Comparison of ENCODE assay signal across 22 mouse cellular contexts in genomic region chr3:141485218-141485617, GRCm38 (mm10). TPM values are rescaled to one million over a fixed set of nuclear protein-coding genes. Genes with fewer than 3 reads are reported as not detected.
"Had no signal": no experiment of that assay in that cellular context is flagged by ENCODE, and none has a peak within 500 bp of the region (broad histone marks: within the 10 kb centered on the region; RNA-seq: fewer than 3 reads in every experiment).

No protein-coding gene starts in this region.

- H3K9me3 ChIP-seq: kidney, embryonic 15.5 days; limb, embryonic 12.5 days; liver, embryonic 13.5 days; megakaryocyte, embryonic 14.5 days; midbrain, embryonic 10.5 days; midbrain, embryonic 15.5 days; neural tube, embryonic 13.5 days; stomach, embryonic 15.5 days had no signal

- H3K27ac ChIP-seq: left cerebral cortex, adult 2 months; limb, embryonic 12.5 days; liver, embryonic 13.5 days; midbrain, embryonic 10.5 days; midbrain, embryonic 15.5 days; neural tube, embryonic 13.5 days; stomach, embryonic 15.5 days had no signal

- H3K9ac ChIP-seq: kidney, embryonic 15.5 days; limb, embryonic 12.5 days; liver, embryonic 13.5 days; midbrain, embryonic 15.5 days; neural tube, embryonic 13.5 days; stomach, embryonic 15.5 days had no signal

- DNase-seq: kidney, adult 8-10 months; kidney, postnatal 10 days; kidney, postnatal 36 days; layer of hippocampus, postnatal 36 days; liver, embryonic 13.5 days; lung, adult 2 months; lung, postnatal 10 days; lung, postnatal 36 days; retina, postnatal 1 day; right cerebral cortex, postnatal 25 days; spleen, adult 18-20 months; thymus, postnatal 25 days had no signal

- H3K4me1 ChIP-seq: liver, embryonic 13.5 days; megakaryocyte, embryonic 14.5 days; midbrain, embryonic 10.5 days; midbrain, embryonic 15.5 days; neural tube, embryonic 13.5 days; stomach, embryonic 15.5 days had no signal

- ATAC-seq: intestine, postnatal 0 days; midbrain, embryonic 15.5 days had no signal

- H3K4me2 ChIP-seq: kidney, embryonic 15.5 days; limb, embryonic 12.5 days; liver, embryonic 13.5 days; midbrain, embryonic 15.5 days; neural tube, embryonic 13.5 days; stomach, embryonic 15.5 days had no signal

- H3K4me3 ChIP-seq: kidney, embryonic 15.5 days; left cerebral cortex, adult 2 months; limb, embryonic 12.5 days; liver, embryonic 13.5 days; megakaryocyte, embryonic 14.5 days; midbrain, embryonic 10.5 days; midbrain, embryonic 15.5 days; neural tube, embryonic 13.5 days; stomach, embryonic 15.5 days had no signal

- H3K36me3 ChIP-seq: kidney, embryonic 15.5 days; limb, embryonic 12.5 days; liver, embryonic 13.5 days; midbrain, embryonic 10.5 days; midbrain, embryonic 15.5 days; neural tube, embryonic 13.5 days; stomach, embryonic 15.5 days had no signal

- H3K27me3 ChIP-seq: kidney, embryonic 15.5 days; limb, embryonic 12.5 days; liver, embryonic 13.5 days; megakaryocyte, embryonic 14.5 days; midbrain, embryonic 15.5 days; neural tube, embryonic 13.5 days; stomach, embryonic 15.5 days had no signal

RNA-seq across cellular contexts. Expression of gene Unc5c, which starts 20.2 kb away (rescaled TPM):
- polyA plus RNA-seq: liver, adult 2 months had no signal
